Mouse (Mus musculus) testis, postnatal 14 days (tissue): ENCODE measurements around the gene Scd3.

Source experiments
- DNase-seq: peaks from one replicate; pipeline ENCODE4 v3.0.0; 2021; ENCODE audit warnings: low spot score

The Scd3 gene

GRCm38 (mm10) chr19:44203015-44203564 lies at the start of gene Scd3:
Gene Scd3, plus strand, starts transcription at chr19:44203269.
- no peak for DNase-seq

GRCm38 (mm10) chr19:44153781-44154180 lies 49.3 kb upstream of the Scd3 start:
- DNase-seq, result no peak

DNA sequence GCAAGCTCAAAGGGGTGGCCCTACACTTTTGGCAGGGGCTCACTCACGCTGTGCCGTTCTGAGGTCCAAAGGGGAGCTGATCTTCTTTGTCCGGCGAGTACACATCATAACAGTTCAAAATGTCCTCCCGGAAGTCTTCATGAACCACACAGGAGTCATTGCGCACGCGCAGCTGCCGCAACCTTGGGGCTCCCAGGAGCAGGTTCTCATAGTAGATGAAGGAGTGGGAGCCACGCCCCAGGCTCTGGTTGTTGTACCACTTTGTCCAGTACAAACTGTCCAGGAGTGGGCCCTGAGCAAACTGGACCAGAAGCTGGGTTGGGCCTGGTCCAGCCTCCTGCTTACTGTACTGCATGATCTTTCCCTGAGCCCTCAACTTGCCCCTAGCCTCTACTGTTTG lies 46.1 kb upstream of the Scd3 start:
- DNase-seq, result peak; percentile 52

DNA sequence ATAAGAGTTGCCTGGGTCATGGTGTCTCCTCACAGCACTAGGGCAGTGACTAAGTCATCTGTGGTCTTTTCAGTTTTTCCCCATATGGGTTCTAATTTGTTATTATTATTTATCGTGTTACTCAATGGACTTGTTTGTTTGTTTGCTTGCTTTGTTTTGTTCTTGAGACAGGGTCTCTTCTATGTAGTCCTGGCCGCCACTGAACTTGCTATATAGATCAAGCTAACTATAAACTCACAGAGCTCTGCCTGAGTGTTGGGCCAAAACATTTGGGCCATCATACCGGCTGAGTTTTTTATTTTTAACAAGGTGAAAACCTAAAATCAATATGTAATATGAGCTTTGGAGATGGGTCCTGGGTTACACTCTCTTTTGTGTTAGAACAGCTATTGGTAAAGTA lies 43.7 kb upstream of the Scd3 start:
- DNase-seq, result no peak

- no peak for DNase-seq
Observed at GRCm38 (mm10) chr19:44161515-44161914, 41.6 kb upstream of the Scd3 start.

DNA sequence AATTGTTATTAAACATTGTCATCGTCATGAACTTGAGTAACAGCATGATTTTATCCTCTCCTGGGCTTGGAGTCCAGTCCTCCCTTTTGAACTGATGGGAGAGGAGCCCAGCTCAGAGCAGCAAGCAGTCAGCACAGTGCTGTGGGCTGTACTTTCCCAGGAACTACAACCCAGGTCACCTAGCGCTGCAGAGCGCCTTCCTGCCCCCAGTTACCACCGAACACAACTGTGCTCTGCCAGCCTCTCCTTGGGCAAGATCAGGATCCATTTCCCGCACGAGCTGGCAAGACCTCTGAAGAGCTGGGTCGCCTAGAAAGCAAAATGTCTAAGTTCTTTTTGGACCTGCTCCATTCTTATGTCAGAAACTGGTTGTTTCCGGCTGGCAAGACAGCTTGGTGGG lies 28.2 kb upstream of the Scd3 start:
- no peak for DNase-seq

DNA sequence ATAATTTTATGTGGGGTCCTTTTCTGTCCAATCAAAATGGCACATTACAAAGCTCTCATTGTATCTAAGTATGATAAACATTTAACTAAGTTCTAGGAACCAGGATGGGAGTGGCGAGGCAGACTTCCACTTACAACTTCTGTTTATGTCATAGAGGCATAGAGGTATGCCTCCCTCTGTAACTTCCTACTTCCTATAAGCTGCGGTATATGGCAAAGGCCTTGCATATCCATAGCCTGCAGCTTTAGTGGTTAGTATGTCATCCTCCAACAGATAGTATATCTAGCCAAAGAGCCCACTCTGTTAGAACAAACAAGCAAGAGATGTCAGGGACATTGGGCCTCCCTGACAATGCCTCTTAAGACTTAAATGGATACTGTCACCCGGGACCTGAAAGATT lies 26.3 kb upstream of the Scd3 start:
- DNase-seq, result no peak

DNA sequence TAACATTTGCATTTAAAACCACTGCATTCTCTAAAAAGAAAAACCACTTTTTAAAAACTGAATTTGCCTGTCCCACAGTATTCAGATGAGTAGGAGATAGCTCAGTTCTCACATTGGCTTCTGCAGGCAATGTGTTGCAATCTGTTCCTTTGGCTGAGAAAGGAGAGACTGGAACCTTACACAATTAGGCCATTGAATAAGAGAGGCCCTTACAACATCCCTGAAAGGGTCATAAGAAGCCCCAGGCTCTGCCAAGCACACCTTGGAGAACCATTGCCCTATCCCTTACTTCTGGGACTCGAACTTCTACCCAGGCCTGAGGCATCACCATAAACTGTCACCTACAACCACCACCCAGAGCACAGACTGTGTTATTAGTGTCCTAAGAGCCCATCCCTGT lies 22.6 kb upstream of the Scd3 start:
- no peak for DNase-seq

DNA sequence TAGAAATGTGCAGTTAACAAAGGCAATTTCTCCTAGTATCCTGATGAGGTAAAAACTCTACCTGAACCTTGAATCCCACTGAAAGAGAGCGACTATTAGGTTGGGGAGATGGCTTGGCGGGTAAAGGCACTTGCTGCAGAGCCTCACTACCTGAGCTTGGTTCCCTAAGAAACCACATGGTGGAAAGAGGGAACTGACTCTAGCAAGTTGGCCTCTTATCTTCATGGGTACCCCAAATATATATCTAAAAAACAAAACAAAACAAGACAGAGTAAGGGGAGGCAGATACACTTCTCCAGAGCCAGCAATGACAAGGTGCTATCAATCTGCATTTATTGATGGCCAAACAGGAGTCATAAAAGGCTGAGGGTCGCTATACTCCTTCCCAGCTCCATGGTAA lies 19.1 kb upstream of the Scd3 start:
- DNase-seq, result no peak

DNA sequence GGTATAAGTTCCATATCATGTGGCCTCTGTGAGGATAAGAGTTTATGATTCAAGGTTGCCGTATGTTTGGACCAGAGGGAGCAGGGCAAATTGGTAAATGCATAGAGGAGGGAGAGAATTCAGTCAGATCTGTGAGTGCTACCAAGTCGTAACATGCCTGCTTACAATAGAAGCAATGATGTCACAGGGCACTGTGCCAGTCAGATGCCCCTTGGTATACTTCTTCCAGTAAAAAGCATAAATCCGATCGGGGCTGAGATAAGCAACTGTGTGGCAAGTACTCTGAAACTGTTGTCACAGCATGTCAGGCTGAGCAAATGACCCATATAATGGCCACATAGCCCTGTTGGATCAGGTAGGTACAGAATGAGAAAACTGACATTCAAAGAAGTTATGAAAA lies 14.0 kb upstream of the Scd3 start:
- DNase-seq, result no peak

DNA sequence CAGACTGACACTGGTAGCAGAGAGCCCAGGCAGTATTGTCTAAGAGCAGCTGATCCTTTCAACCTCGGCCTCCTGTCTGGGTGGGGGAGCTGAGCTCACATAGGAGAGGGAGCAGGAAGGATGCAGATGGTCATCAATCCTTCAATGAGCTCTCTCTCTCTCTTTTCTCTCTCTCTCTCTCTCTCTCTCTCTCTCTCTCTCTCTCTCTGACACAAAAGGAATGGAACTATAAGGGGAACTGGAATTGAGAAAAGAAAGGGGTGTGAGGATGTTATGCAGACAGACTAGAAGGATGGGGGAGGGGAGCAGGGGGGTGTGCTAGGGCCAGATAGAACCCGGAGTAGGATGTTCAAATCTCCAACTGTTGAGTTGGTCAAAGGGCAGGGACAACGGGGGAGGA lies 10.7 kb upstream of the Scd3 start, which contains the start of gene Pkd2l1:
Gene Pkd2l1 (minus strand): TSS at position 101 of the 400 bp plus-strand sequence.
- DNase-seq, result no peak

GRCm38 (mm10) chr19:44193906-44194305 lies 9.2 kb upstream of the Scd3 start:
- no peak for DNase-seq

DNA sequence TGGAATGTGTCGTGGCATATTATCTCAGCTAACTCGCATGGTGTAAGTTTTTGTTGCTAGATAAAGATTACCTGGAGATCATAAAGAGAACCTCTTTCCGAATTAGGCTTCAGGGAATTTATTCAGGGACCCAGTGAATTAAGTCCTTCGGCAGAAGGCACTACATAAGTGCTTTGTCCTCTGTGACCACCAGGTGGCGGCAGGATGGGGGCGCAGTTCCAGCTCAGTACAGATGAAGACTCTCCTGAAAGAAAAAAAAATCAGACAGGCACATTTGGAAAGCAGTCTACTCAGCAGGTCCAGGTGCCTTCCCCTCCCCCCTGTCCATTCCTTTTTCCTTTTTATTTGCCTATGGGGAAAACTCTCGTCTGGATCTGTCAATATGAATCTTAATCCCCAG lies 7.9 kb upstream of the Scd3 start:
- peak; percentile 28 for DNase-seq

- DNase-seq, result no peak
Observed at GRCm38 (mm10) chr19:44197053-44197852, 5.8 kb upstream of the Scd3 start.

DNA sequence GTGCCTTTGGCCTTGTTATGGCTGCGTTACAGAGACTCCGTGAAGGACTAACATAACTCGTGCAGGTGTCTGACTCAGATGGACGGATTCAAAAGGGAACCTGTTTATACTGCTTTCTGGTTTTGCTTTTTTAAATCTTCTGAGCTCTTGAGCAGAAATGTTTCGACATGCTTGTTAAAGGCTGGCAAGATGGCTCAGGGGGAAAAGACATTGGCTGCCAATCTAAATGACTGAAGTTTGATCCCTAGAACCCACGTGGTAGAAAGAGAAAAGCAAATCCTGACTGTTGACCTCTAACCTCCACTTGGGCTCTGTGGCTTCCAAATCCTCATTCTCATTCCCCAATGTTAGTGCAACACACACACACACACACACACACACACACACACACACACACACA lies 4.6 kb upstream of the Scd3 start:
- DNase-seq, result no peak

GRCm38 (mm10) chr19:44198964-44199363 lies 4.1 kb upstream of the Scd3 start:
- no peak for DNase-seq

- DNase-seq, result no peak
Observed at GRCm38 (mm10) chr19:44207079-44207478, 4.0 kb downstream of the Scd3 start.

DNA sequence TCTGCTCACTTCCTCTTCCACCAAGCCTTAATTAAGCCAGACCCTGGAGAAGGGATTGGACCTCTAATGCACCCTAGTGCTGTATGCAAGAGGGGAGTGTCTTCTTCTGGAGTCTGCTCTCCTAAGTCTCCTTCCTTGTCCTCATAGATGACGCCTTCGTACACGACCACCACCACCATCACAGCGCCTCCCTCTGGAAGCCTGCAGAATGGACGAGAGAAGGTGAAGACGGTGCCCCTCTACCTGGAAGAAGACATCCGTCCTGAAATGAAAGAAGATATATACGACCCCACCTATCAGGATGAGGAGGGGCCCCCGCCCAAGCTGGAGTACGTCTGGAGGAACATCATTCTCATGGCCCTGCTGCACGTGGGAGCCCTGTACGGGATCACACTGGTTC lies 12.2 kb downstream of the Scd3 start:
- no peak for DNase-seq

DNA sequence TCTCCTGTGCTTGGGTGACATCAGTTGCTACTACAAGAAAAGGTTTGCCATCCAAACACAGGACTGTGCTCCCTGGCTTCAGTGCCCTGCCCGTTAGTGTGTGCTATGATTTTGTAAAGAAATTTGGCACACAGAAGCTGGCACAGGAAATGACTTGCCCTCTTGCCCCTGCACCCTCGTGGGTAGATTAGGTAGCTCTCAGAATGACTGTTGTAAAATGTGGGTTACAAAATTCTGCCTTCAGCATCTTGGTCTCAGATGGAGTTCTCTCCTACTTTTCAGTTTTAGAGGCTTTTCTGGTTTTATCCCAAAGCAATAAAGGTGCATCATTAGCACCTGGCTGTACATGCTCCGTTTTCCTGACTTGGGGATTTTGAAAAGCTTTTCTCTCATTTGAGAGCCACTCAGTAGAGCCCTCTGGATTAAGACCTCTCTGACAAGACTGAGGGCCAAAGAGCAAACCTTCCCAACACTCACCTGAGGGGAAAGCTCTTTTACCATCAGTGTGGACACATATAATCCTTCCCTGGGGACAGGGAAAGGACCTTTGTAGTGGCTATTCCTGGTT lies 15.0 kb downstream of the Scd3 start:
- no peak for DNase-seq

GRCm38 (mm10) chr19:44225728-44226127 lies 22.7 kb downstream of the Scd3 start:
- DNase-seq, result no peak

DNA sequence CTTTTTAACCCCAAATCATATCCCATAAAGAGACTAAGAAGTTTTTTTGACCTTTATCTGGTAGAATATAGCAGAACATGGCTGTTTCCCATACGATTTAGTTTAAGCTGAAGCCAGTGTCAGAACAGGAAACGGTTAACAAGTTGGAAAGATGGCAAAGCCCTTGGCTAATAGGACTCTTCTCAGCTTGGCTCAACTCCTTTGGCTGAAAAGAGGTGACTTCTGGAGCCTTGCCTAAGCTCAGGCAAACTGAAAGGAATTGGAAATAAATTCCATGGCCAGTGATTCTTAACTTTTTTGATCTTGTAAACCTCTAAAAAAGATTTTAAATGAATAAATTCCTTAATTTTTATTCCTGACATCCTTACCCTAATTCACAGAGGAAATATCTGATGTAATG lies 26.7 kb downstream of the Scd3 start:
- DNase-seq, result no peak

- no peak for DNase-seq
Observed at GRCm38 (mm10) chr19:44230212-44230611, 27.1 kb downstream of the Scd3 start.

DNA sequence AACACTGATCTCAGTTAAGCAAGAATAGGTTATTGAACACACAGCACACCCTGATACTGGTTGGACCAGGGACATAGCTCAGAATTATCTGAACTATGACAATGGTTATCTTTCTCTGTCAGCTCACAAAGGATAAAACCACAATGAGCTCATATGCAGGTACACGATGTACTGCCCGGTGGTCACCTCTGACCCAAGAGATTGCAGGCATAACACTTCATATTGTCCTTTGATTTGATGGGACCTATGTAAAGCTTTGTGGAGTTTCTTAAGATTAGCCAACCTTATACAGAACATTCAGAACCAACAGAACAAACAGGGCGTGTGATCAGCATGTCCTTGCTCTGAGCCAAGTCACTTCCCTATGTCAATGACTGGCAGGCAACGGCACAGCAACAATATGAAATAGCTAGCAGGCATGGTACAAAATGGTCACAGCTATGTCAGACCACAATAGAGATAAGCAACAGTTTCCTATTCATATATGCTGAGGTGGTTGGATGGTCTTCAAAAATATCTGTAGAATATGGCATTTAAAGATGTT lies 28.6 kb downstream of the Scd3 start:
- DNase-seq, result no peak
